Mouse (Mus musculus): ENCODE results near the gene Calhm2. TPM values are rescaled to one million over a fixed set of nuclear protein-coding genes. Genes with fewer than 3 reads are reported as not detected.

Calhm2 gene
- polyA plus RNA-seq, 1 experiment from 2014 or later, result 1.3 TPM

DNA sequence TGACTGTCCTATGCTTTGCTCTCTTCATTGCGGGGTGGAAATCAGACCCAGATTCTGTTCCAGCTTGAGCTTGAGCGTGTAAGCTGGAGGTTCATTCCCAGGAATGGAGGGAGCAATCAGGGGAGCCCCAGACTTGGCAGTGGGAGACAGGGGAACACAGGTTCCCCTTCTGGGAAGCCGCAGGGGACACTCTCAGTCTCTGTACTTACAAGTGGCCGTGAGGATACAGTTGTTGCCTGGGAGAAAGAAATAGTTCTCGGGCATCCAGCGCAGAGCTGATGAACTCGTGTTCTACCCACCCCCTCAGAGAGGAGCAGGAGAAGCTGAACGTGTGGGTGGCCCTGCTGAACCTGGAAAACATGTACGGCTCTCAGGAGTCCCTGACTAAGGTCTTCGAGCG, 9.3 kb downstream of the Calhm2 start:
- Histone ChIP-seq H3K27me3 (ENCODE audit: control insufficient read depth, insufficient read depth, low read length) (no peaks in the 10 kb centered on the region), H3K9me3 (replicated peaks; ENCODE audit: control insufficient read depth, low read length) (no peaks in the 10 kb centered on the region), H3K4me2 (ENCODE audit: low read depth, low read length) (no peak overlapping the region), H3K4me1 (ENCODE audit: control insufficient read depth, insufficient read depth, low read length) (no peaks in the 10 kb centered on the region), H3K4me3 (ENCODE audit: low read depth, low read length) (no peak overlapping the region), H3K9ac (replicated peaks; ENCODE audit: low read length) (no peak overlapping the region), H3K27ac (replicated peaks; ENCODE audit: low read depth, low read length) (no peak overlapping the region), H3K36me3 (replicated peaks; ENCODE audit: control insufficient read depth, insufficient read depth, low read depth, low read length) (peaks cover 9% of the 10 kb centered on the region)
- ATAC-seq (replicated peaks; ENCODE audit: insufficient number of reproducible peaks, low FRiP score, low TSS enrichment, low read depth), result no peak
- WGBS, result 93% methylated on average over 11 of the region's 11 CpGs
- no peak for DNase-seq (ENCODE audit: low spot score)

DNA sequence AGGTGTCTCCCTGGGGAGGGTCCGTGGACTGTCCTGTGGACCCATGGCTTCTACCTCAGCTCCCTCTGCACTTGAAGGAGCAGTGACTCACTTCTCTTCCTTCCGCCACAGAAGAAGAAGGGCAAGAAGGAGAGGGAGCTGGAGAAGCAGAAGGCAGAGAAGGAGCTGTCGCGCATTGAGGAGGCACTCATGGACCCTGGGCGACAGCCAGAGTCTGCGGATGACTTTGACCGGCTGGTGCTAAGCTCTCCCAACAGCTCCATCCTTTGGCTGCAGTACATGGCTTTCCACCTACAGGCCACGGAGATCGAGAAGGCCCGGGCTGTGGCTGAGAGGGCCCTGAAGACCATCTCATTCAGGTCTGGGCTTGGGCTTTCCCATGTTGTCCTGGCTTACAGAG, 9.9 kb downstream of the Calhm2 start:
- Histone ChIP-seq H3K27ac (replicated peaks; ENCODE audit: low read depth, low read length) (no peak overlapping the region), H3K36me3 (replicated peaks; ENCODE audit: control insufficient read depth, insufficient read depth, low read depth, low read length) (peaks cover 9% of the 10 kb centered on the region), H3K4me1 (ENCODE audit: control insufficient read depth, insufficient read depth, low read length) (no peaks in the 10 kb centered on the region), H3K27me3 (ENCODE audit: control insufficient read depth, insufficient read depth, low read length) (no peaks in the 10 kb centered on the region), H3K9ac (replicated peaks; ENCODE audit: low read length) (no peak overlapping the region), H3K4me3 (ENCODE audit: low read depth, low read length) (no peak overlapping the region), H3K4me2 (ENCODE audit: low read depth, low read length) (no peak overlapping the region), H3K9me3 (replicated peaks; ENCODE audit: control insufficient read depth, low read length) (no peaks in the 10 kb centered on the region)
- DNase-seq (ENCODE audit: low spot score) (no peak), ATAC-seq (replicated peaks; ENCODE audit: insufficient number of reproducible peaks, low FRiP score, low TSS enrichment, low read depth) (no peak)
- WGBS, result 92% methylated on average over 10 of the region's 10 CpGs

DNA sequence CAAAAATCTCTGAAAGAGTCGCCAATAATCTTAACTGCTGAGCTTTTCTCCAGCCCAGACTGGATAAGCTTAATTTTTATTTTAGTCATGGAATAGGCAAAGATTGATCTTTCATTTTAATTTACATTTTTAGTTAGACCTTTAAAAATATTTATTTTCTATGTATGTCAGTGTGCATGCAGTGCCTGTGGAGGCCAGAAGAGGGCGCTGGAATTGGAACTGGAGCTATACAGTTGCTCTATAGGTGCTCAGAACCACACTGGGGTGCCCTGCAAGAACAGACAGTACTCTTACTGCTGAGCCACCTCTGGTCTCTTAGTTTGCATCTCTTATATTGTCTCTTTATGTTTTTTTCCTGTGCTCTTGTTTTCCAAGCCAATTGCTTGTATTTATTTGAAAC, 15.3 kb downstream of the Calhm2 start:
- 37% methylated on average over 2 of the region's 2 CpGs for WGBS
- ATAC-seq (replicated peaks; ENCODE audit: insufficient number of reproducible peaks, low FRiP score, low TSS enrichment, low read depth) (no peak), DNase-seq (ENCODE audit: low spot score) (peak; percentile 63)
- H3K9ac ChIP-seq (replicated peaks; ENCODE audit: low read length), result no peak overlapping the region
- no peaks in the 10 kb centered on the region for H3K9me3 ChIP-seq (replicated peaks; ENCODE audit: control insufficient read depth, low read length)
- no peak overlapping the region for H3K4me3 ChIP-seq (ENCODE audit: low read depth, low read length)
- H3K4me1 ChIP-seq (ENCODE audit: control insufficient read depth, insufficient read depth, low read length), result no peaks in the 10 kb centered on the region
- H3K27me3 ChIP-seq (ENCODE audit: control insufficient read depth, insufficient read depth, low read length), result no peaks in the 10 kb centered on the region
- H3K27ac ChIP-seq (replicated peaks; ENCODE audit: low read depth, low read length), result no peak overlapping the region
- H3K4me2 ChIP-seq (ENCODE audit: low read depth, low read length), result no peak overlapping the region
- peaks cover 3% of the 10 kb centered on the region for H3K36me3 ChIP-seq (replicated peaks; ENCODE audit: control insufficient read depth, insufficient read depth, low read depth, low read length)

DNA sequence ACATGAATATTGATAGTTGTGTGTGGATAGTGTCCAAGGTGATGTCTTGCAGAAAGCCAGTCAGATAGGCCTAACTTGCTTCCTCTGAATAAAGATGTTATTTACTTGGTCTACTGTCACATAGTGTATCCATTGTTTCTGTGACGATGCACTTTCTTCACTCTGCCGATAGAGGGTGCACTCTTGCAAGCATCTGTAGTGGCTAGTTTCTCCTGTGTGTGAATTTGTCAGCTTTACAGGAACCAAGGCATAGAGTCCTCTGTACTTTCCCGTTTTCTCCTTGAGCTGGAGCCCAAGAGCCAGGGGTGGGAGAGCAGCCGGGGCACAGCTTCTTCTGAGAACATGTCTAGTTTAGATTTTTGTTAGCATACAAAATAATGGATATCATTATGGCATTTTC, 17.0 kb downstream of the Calhm2 start:
- Histone ChIP-seq H3K27ac (replicated peaks; ENCODE audit: low read depth, low read length) (no peak overlapping the region), H3K4me2 (ENCODE audit: low read depth, low read length) (no peak overlapping the region), H3K36me3 (replicated peaks; ENCODE audit: control insufficient read depth, insufficient read depth, low read depth, low read length) (peaks cover 11% of the 10 kb centered on the region), H3K9ac (replicated peaks; ENCODE audit: low read length) (no peak overlapping the region), H3K9me3 (replicated peaks; ENCODE audit: control insufficient read depth, low read length) (no peaks in the 10 kb centered on the region), H3K4me3 (ENCODE audit: low read depth, low read length) (no peak overlapping the region), H3K4me1 (ENCODE audit: control insufficient read depth, insufficient read depth, low read length) (no peaks in the 10 kb centered on the region), H3K27me3 (ENCODE audit: control insufficient read depth, insufficient read depth, low read length) (no peaks in the 10 kb centered on the region)
- 48% methylated on average over 4 of the region's 4 CpGs for WGBS
- DNase-seq (ENCODE audit: low spot score) (peak; percentile 72), ATAC-seq (replicated peaks; ENCODE audit: insufficient number of reproducible peaks, low FRiP score, low TSS enrichment, low read depth) (no peak)

GRCm38 (mm10) chr19:47118634-47119033, 19.5 kb downstream of the Calhm2 start:
- Histone ChIP-seq H3K9ac (replicated peaks; ENCODE audit: low read length) (no peak overlapping the region), H3K27me3 (ENCODE audit: control insufficient read depth, insufficient read depth, low read length) (no peaks in the 10 kb centered on the region), H3K4me1 (ENCODE audit: control insufficient read depth, insufficient read depth, low read length) (no peaks in the 10 kb centered on the region), H3K9me3 (replicated peaks; ENCODE audit: control insufficient read depth, low read length) (no peaks in the 10 kb centered on the region), H3K36me3 (replicated peaks; ENCODE audit: control insufficient read depth, insufficient read depth, low read depth, low read length) (peaks cover 11% of the 10 kb centered on the region), H3K27ac (replicated peaks; ENCODE audit: low read depth, low read length) (no peak overlapping the region), H3K4me3 (ENCODE audit: low read depth, low read length) (no peak overlapping the region), H3K4me2 (ENCODE audit: low read depth, low read length) (no peak overlapping the region)
- ATAC-seq (replicated peaks; ENCODE audit: insufficient number of reproducible peaks, low FRiP score, low TSS enrichment, low read depth), result no peak
- DNase-seq (ENCODE audit: low spot score), result no peak
- 80% methylated on average over 2 of the region's 2 CpGs for WGBS

DNA sequence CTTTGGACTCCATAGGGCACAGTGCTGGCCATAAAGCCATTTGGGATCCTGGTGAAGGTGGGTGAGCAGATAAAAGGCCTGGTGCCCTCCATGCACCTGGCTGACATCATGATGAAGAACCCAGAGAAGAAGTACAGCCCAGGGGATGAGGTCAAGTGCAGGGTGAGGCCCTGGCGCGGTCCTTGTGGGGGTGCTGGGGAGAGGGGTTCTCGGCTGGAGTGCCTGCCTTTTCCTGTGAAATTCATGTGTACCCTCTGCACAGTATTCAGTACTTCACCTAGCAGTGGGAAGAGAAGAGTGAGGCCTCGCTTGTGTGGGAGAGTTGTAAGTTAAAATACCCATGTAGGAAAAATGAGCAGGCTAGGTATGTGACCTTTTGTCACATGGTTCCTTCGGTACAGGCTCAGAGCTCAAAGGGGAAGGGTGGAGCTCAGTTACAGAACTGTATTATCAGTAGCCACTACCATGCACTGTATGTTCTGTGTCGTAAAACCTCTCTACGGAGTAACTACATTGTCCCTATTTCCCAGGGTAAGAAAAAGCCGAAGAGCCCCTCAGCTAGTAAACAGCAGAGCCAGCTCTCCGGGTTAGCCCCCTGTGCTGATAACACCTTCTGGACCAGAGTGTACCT, 33.3 kb downstream of the Calhm2 start:
- Histone ChIP-seq H3K36me3 (replicated peaks; ENCODE audit: control insufficient read depth, insufficient read depth, low read depth, low read length) (peaks cover 40% of the 10 kb centered on the region), H3K4me2 (ENCODE audit: low read depth, low read length) (no peak overlapping the region), H3K4me3 (ENCODE audit: low read depth, low read length) (no peak overlapping the region), H3K9me3 (replicated peaks; ENCODE audit: control insufficient read depth, low read length) (no peaks in the 10 kb centered on the region), H3K27ac (replicated peaks; ENCODE audit: low read depth, low read length) (no peak overlapping the region), H3K27me3 (ENCODE audit: control insufficient read depth, insufficient read depth, low read length) (no peaks in the 10 kb centered on the region), H3K9ac (replicated peaks; ENCODE audit: low read length) (no peak overlapping the region), H3K4me1 (ENCODE audit: control insufficient read depth, insufficient read depth, low read length) (no peaks in the 10 kb centered on the region)
- DNase-seq (ENCODE audit: low spot score) (no peak), ATAC-seq (replicated peaks; ENCODE audit: insufficient number of reproducible peaks, low FRiP score, low TSS enrichment, low read depth) (no peak)
- WGBS, result 92% methylated on average over 9 of the region's 9 CpGs

DNA sequence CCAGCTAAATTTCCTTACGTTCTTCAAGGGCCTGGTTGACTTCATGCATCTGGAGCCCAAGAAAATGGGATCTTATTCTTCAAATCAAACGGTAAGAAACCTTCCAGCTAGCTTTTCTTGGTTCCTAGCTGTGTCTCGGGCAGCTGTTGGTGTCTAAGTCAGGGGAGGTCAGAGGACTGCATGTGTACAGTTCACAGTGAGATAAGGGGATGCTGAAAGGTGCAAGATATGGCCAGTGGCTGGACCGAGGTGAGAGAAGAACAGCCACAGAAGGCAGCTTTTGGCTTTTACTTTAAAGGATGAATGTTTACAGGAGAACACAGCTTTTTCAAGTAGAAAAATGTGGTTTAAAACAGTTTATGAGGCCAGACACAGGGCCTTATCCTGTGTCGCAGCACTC, 37.0 kb downstream of the Calhm2 start:
- H3K4me2 ChIP-seq (ENCODE audit: low read depth, low read length), result no peak overlapping the region
- H3K4me1 ChIP-seq (ENCODE audit: control insufficient read depth, insufficient read depth, low read length), result no peaks in the 10 kb centered on the region
- DNase-seq (ENCODE audit: low spot score) (no peak), ATAC-seq (replicated peaks; ENCODE audit: insufficient number of reproducible peaks, low FRiP score, low TSS enrichment, low read depth) (no peak)
- no peak overlapping the region for H3K9ac ChIP-seq (replicated peaks; ENCODE audit: low read length)
- no peaks in the 10 kb centered on the region for H3K9me3 ChIP-seq (replicated peaks; ENCODE audit: control insufficient read depth, low read length)
- H3K27ac ChIP-seq (replicated peaks; ENCODE audit: low read depth, low read length), result no peak overlapping the region
- WGBS, result 87% methylated on average over 5 of the region's 5 CpGs
- no peak overlapping the region for H3K4me3 ChIP-seq (ENCODE audit: low read depth, low read length)
- peaks cover 29% of the 10 kb centered on the region for H3K36me3 ChIP-seq (replicated peaks; ENCODE audit: control insufficient read depth, insufficient read depth, low read depth, low read length)
- H3K27me3 ChIP-seq (ENCODE audit: control insufficient read depth, insufficient read depth, low read length), result no peaks in the 10 kb centered on the region

GRCm38 (mm10) chr19:47090550-47091156, 47.4 kb downstream of the Calhm2 start, which contains the start of the genes Usmg5 and Pdcd11:
TSS of gene Usmg5 (minus strand) at chr19:47090647.
TSS of gene Pdcd11 (plus strand) at chr19:47090768.
- H3K36me3 ChIP-seq (replicated peaks; ENCODE audit: control insufficient read depth, insufficient read depth, low read depth, low read length), result no peaks in the 10 kb centered on the region
- H3K4me1 ChIP-seq (ENCODE audit: control insufficient read depth, insufficient read depth, low read length), result no peaks in the 10 kb centered on the region

More at GRCm38 (mm10) chr19:47090550-47091156, 47.4 kb downstream of the Calhm2 start, which contains the start of the genes Usmg5 and Pdcd11:
- peak within 1 kb of the TSS; percentile 93 for H3K9ac ChIP-seq (replicated peaks; ENCODE audit: low read length)
- ATAC-seq (replicated peaks; ENCODE audit: insufficient number of reproducible peaks, low FRiP score, low TSS enrichment, low read depth) (peak; percentile 99), DNase-seq (ENCODE audit: low spot score) (peak; percentile 98)
- under 1% methylated on average over 56 of the region's 56 CpGs for WGBS
- H3K27me3 ChIP-seq (ENCODE audit: control insufficient read depth, insufficient read depth, low read length), result no peaks in the 10 kb centered on the region
- peak within 1 kb of the TSS; percentile 90 for H3K4me3 ChIP-seq (ENCODE audit: low read depth, low read length)
- H3K4me2 ChIP-seq (ENCODE audit: low read depth, low read length), result peak within 1 kb of the TSS; percentile 50
- peak within 1 kb of the TSS; percentile 48 for H3K27ac ChIP-seq (replicated peaks; ENCODE audit: low read depth, low read length)
- H3K9me3 ChIP-seq (replicated peaks; ENCODE audit: control insufficient read depth, low read length), result no peaks in the 10 kb centered on the region
